Mouse (Mus musculus) kidney, postnatal 0 days (tissue): ENCODE results near the gene Galnt2. TPM values are rescaled to one million over a fixed set of nuclear protein-coding genes. Genes with fewer than 3 reads are reported as not detected.

ENCODE experiments used
- ATAC-seq: fragments of 200-750 bp; cut with Nextera tagmentation; replicated peaks from 2 replicates; pipeline ENCODE4 v1.8.0; 2017; ENCODE audit warnings: low read depth, moderate number of reproducible peaks, moderate TSS enrichment, moderate library complexity; ENCODE audit not compliant: low FRiP score
- DNase-seq: peaks from one replicate; pipeline ENCODE4 v3.0.0-alpha.2; 2016; ENCODE audit warnings: low spot score
- H3K27ac ChIP-seq: fragments of 300-500 bp; sonication (generic); 2 replicates; pipeline ENCODE4 v1.5.1; 2014; ENCODE audit warnings: mild to moderate bottlenecking
- H3K27me3 ChIP-seq: fragments of 300-500 bp; sonication (generic); 2 replicates; pipeline ENCODE4 v1.6.1; 2014; ENCODE audit warnings: low read length, mixed read lengths; ENCODE audit not compliant: insufficient read depth
- H3K36me3 ChIP-seq: fragments of 300-500 bp; sonication (generic); 2 replicates; pipeline ENCODE4 v1.6.1; 2014; ENCODE audit warnings: low read length, mixed read lengths; ENCODE audit not compliant: insufficient read depth
- H3K4me1 ChIP-seq: fragments of 300-500 bp; sonication (generic); replicated peaks from 2 replicates; pipeline ENCODE4 v1.6.1; 2014; ENCODE audit warnings: antibody characterized with exemption, low read length, mixed read lengths; ENCODE audit not compliant: insufficient read depth
- H3K4me2 ChIP-seq: fragments of 300-500 bp; sonication (generic); 2 replicates; pipeline ENCODE4 v1.6.1; 2014; ENCODE audit warnings: mild to moderate bottlenecking, low read length, moderate library complexity, mixed read lengths
- H3K4me3 ChIP-seq: fragments of 300-500 bp; sonication (generic); replicated peaks from 2 replicates; pipeline ENCODE4 v1.5.1; 2014; ENCODE audit warnings: low read depth, low read length
- H3K9ac ChIP-seq: fragments of 300-500 bp; sonication (generic); 2 replicates; pipeline ENCODE4 v1.6.1; 2014; ENCODE audit warnings: low read depth, low read length
- H3K9me3 ChIP-seq: fragments of 300-500 bp; sonication (generic); replicated peaks from 2 replicates; pipeline ENCODE4 v1.6.1; 2016; ENCODE audit warnings: low read length, inconsistent platforms, mixed read lengths
- CTCF ChIP-seq: IDR thresholded peaks from 2 replicates; pipeline ENCODE4 v1.5.1; 2016; ENCODE audit warnings: antibody characterized with exemption, low read depth, mild to moderate bottlenecking, moderate library complexity
- WGBS: fragments of 180-500 bp; shearing (Covaris S2); extraction: QIAGEN DNeasy Blood & Tissue Kit; methylation state at CpG from one replicate; pipeline ENCODE4 v1.1.7; 2014; 5-methylcytosine and 5-hydroxymethylcytosine counted together
- polyA plus RNA-seq: library from polyadenylated mRNA; unstranded; fragments of >200 nt; fragmentation: Nextera tagmentation; extraction: Ambion mirVana; gene quantifications from 2 replicates; pipeline ENCODE4 v1.2.1, GENCODE M21; 2015

Galnt2 gene
- polyA plus RNA-seq, 1 experiment from 2014 or later, result 60.3 TPM

DNA sequence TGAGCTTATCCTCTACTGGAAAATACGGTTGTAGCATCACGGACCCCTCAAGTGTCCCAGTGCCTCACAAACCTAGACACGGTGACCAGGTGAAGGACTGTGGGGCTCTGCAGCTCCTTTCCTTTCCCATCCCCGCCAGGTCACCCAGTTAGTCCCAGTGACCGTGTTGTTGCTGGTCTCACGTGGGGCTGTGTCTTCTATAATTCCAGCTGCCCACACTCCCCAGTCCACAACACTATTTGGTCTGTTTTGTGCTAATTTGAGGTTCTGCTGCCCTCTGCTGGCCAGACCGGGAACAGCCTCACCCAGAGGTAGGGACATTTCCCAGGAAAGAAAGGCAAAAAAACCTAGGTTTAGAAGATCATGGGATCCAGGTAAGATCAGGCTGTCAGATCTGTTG, 118.5 kb downstream of the Galnt2 start:
- no peaks in the 10 kb centered on the region for H3K9me3 ChIP-seq
- 0 out of 2 replicates have a peak, but pooled peaks cover 6% of the 10 kb centered on the region for H3K36me3 ChIP-seq
- TF ChIP-seq CTCF, result peak; percentile 99
- ATAC-seq (no peak), DNase-seq (peak; percentile 83)
- H3K4me1 ChIP-seq, result 0 out of 2 replicates have a peak, but pooled peaks cover 10% of the 10 kb centered on the region
- no peak overlapping the region for H3K4me2 ChIP-seq
- H3K27ac ChIP-seq, result no peak overlapping the region
- no peaks in the 10 kb centered on the region for H3K27me3 ChIP-seq
- H3K9ac ChIP-seq, result no peak overlapping the region
- H3K4me3 ChIP-seq, result no peak overlapping the region
- 34% methylated on average over 7 of the region's 7 CpGs for WGBS

DNA sequence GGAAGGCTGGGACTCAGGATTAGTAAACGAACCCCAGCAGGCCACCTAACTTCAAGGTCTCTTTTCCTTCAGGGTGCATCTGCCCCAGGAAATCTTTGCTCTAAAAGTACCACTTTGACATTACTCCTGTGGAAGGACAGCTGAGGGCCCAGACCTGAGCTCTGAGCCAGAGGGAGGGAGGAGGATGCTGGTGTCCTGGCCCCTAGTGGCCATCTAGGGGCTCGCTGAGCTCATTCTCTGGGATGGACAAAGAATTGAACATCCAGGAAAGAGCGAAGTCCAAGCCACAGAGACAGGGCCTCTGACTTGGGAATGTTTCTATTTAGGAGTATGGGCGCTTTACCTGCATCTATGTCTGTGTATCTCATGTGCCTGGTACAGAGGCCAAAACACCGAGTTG, 120.4 kb downstream of the Galnt2 start:
- TF ChIP-seq CTCF, result peak; percentile 59
- ATAC-seq (no peak), DNase-seq (no peak)
- H3K4me2 ChIP-seq, result no peak overlapping the region
- H3K36me3 ChIP-seq, result no peaks in the 10 kb centered on the region
- H3K9ac ChIP-seq, result no peak overlapping the region
- no peaks in the 10 kb centered on the region for H3K27me3 ChIP-seq
- H3K9me3 ChIP-seq, result no peaks in the 10 kb centered on the region
- 0 out of 2 replicates have a peak, but pooled peaks cover 8% of the 10 kb centered on the region for H3K4me1 ChIP-seq
- 65% methylated on average over 5 of the region's 5 CpGs for WGBS
- no peak overlapping the region for H3K27ac ChIP-seq
- H3K4me3 ChIP-seq, result no peak overlapping the region

DNA sequence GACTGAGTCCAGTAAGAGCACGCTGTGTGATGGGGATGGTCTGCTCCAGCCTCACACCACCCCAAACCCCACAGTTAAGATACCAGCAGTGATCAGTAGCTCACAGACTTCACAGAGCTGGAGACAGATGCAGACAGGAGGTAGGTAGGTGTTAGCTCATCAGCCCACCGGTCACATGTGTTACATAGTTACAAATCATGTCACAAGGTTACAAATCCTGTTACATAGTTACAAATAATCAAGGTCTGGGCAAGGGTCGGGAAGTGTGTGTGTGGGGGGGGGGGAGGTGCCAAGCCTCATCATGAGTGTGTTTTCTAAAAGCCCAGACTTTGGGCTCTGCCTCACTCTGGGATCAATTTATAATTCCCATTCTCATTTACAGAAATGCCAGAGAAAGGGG, 129.7 kb downstream of the Galnt2 start:
- H3K4me3 ChIP-seq, result no peak overlapping the region
- no peak overlapping the region for H3K4me2 ChIP-seq
- DNase-seq (no peak), ATAC-seq (peak; percentile 71)
- no peaks in the 10 kb centered on the region for H3K27me3 ChIP-seq
- H3K9me3 ChIP-seq, result no peaks in the 10 kb centered on the region
- no peak overlapping the region for H3K9ac ChIP-seq
- no peaks in the 10 kb centered on the region for H3K4me1 ChIP-seq
- no peaks in the 10 kb centered on the region for H3K36me3 ChIP-seq
- H3K27ac ChIP-seq, result no peak overlapping the region
- no peak for TF ChIP-seq CTCF
- WGBS, result 57% methylated on average over 3 of the region's 3 CpGs

DNA sequence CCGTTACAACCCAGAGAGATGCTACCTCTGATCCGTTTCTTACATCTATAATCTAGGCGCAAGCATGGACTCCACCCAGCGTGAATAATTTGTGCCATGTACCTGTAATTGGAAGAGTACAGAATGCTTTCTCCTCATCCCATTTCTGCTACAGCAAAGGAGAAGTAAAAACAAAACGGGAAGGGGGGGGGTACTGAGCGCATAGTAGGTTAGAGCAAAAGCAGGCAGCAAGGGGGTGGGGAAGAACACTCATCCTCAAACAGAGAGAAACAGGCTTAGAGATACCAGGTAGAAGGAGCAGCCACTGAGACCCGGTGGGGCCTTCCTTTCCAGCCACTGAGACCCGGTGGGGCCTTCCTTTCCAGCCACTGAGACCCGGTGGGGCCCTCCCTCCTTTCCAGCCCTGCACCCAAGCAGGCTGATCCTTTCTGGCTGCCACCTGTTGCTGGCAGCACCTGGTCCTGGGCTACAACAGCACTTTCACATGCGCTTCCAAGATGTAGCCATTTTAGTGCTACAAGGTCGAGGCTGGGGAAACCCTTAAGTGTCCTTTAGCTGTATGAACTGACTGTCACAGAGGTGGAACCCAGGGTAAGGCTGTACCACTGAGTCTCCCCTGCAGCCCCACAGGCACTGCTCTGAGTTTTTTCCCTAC, 130.7 kb downstream of the Galnt2 start:
- Histone ChIP-seq H3K4me3 (no peak overlapping the region), H3K4me1 (no peaks in the 10 kb centered on the region), H3K9ac (no peak overlapping the region), H3K27ac (no peak overlapping the region), H3K36me3 (no peaks in the 10 kb centered on the region), H3K27me3 (no peaks in the 10 kb centered on the region), H3K9me3 (no peaks in the 10 kb centered on the region), H3K4me2 (no peak overlapping the region)
- ATAC-seq (no peak), DNase-seq (no peak)
- TF ChIP-seq CTCF, result no peak
- 76% methylated on average over 11 of the region's 11 CpGs for WGBS

DNA sequence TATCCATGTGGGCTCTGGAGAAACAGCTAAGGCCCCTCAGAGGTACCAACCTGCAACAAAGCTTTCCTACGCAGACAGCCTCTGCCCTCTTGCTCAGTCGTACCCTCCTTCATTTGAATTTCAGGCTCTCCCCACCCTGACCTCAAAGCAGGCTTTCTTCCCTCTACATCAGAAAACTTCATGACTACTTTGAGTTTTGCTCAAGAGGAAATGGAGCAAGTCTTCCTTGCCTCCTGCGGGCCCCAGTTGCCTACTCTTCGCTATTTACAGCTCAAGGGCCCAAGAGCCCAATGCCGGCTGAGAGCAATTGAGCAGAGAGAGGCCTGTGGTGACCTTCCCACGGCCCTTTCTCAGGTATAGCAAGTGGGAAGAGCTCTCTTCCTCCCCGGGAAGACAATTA, 131.4 kb downstream of the Galnt2 start:
- 85% methylated on average over 7 of the region's 7 CpGs for WGBS
- H3K27ac ChIP-seq, result no peak overlapping the region
- H3K36me3 ChIP-seq, result no peaks in the 10 kb centered on the region

DNA sequence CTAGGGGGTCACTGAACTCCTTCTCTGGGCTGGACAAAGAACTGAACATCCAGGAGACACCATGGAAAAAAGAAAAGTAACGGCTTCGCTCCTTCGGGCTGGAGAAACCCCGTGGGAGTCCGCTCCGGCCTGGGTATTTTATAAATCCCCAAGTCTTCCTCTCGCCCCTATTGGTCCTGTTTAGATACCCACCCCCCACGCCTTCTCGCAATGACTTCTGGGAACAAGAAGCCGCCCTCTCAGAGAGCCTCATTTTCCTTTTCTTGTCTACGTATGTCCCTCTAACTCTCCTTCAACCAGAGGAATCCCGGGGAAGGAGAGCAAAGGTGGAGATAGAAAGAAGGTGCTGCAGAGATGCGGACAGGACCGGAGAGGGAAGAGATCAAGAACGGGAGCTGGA, 132.1 kb downstream of the Galnt2 start:
- H3K27me3 ChIP-seq, result no peaks in the 10 kb centered on the region
- no peaks in the 10 kb centered on the region for H3K4me1 ChIP-seq
- WGBS, result 95% methylated on average over 15 of the region's 15 CpGs
- no peaks in the 10 kb centered on the region for H3K9me3 ChIP-seq
- no peak for DNase-seq
- no peak overlapping the region for H3K9ac ChIP-seq
- no peaks in the 10 kb centered on the region for H3K36me3 ChIP-seq
- no peak for ATAC-seq
- no peak overlapping the region for H3K27ac ChIP-seq
- TF ChIP-seq CTCF, result no peak
- H3K4me3 ChIP-seq, result no peak overlapping the region
- H3K4me2 ChIP-seq, result no peak overlapping the region

More for the DNA sequence above, 131.4 kb downstream of the Galnt2 start:
- no peaks in the 10 kb centered on the region for H3K4me1 ChIP-seq
- H3K9ac ChIP-seq, result no peak overlapping the region
- no peak overlapping the region for H3K4me2 ChIP-seq
- ATAC-seq, result no peak
- no peak overlapping the region for H3K4me3 ChIP-seq
- no peak for TF ChIP-seq CTCF
- no peak for DNase-seq
- H3K27me3 ChIP-seq, result no peaks in the 10 kb centered on the region
- H3K9me3 ChIP-seq, result no peaks in the 10 kb centered on the region

DNA sequence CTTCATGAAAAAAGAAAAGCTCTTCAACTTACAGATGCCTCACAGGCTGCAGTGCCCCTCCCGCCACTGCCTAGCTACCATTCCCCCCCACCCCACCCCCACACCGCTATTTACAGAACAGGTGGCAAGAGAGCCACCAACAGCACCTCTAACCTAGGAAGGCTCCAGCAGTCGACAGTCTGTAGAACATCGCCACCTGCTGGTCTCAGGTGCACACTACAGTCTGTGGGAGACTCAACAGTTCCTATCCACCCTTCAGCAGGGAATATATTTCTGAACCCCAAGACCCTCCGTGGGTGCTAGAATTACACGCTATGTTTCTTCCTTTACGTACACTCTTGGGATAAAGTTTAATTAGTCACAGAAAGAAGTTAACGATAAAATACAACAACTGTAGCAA, 137.0 kb downstream of the Galnt2 start:
- WGBS, result 18% methylated on average over 8 of the region's 8 CpGs
- H3K4me2 ChIP-seq, result no peak overlapping the region
- H3K9ac ChIP-seq, result no peak overlapping the region
- H3K4me1 ChIP-seq, result no peaks in the 10 kb centered on the region
- H3K9me3 ChIP-seq, result no peaks in the 10 kb centered on the region
- DNase-seq (peak; percentile 87), ATAC-seq (no peak)
- H3K27me3 ChIP-seq, result no peaks in the 10 kb centered on the region
- H3K36me3 ChIP-seq, result no peaks in the 10 kb centered on the region
- no peak overlapping the region for H3K4me3 ChIP-seq
- no peak overlapping the region for H3K27ac ChIP-seq
- TF ChIP-seq CTCF, result peak; percentile 84
